Mouse (Mus musculus): Measurements from ENCODE around the gene Lrrc8a. TPM values are rescaled to one million over a fixed set of nuclear protein-coding genes. Genes with fewer than 3 reads are reported as not detected.

The Lrrc8a gene
- polyA plus RNA-seq, 1 experiment from 2014 or later, result 51.7 TPM

DNA sequence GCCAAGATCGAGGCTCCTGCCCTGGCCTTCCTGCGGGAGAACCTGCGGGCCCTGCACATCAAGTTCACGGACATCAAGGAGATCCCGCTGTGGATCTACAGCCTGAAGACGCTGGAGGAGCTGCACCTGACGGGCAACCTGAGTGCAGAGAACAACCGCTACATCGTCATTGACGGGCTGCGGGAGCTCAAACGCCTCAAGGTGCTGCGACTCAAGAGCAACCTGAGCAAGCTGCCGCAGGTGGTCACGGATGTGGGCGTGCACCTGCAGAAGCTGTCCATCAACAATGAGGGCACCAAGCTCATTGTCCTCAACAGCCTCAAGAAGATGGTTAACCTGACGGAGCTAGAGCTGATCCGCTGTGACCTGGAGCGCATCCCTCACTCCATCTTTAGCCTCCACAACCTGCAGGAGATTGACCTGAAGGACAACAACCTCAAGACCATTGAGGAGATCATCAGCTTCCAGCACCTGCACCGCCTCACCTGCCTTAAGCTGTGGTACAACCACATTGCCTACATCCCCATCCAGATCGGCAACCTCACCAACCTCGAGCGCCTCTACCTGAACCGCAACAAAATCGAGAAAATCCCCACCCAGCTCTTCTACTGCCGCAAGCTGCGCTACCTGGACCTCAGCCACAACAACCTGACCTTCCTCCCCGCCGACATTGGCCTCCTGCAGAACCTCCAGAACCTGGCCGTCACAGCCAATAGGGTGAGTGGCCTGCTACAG, 19.3 kb downstream of the Lrrc8a start:
- Histone ChIP-seq H3K36me3 (ENCODE audit: control insufficient read depth, insufficient read depth, low read length) (peaks cover 32% of the 10 kb centered on the region), H3K9ac (ENCODE audit: low read length) (no peak overlapping the region), H3K27me3 (ENCODE audit: control insufficient read depth, insufficient read depth, low read length) (no peaks in the 10 kb centered on the region), H3K4me3 (ENCODE audit: low read depth, low read length) (no peak overlapping the region), H3K9me3 (ENCODE audit: control insufficient read depth, low read length) (no peaks in the 10 kb centered on the region), H3K4me1 (ENCODE audit: control insufficient read depth, insufficient read depth, low read length) (no peaks in the 10 kb centered on the region), H3K4me2 (no peak overlapping the region), H3K27ac (ENCODE audit: low read depth, low read length) (no peak overlapping the region)
- ATAC-seq (ENCODE audit: low FRiP score) (no peak), DNase-seq (ENCODE audit: low spot score, missing footprints) (no peak)
- WGBS, result 97% methylated on average over 30 of the region's 30 CpGs

GRCm38 (mm10) chr2:30257699-30258460, 20.4 kb downstream of the Lrrc8a start:
- DNase-seq (ENCODE audit: low spot score, missing footprints) (no peak), ATAC-seq (ENCODE audit: low FRiP score) (no peak)
- Histone ChIP-seq H3K4me1 (ENCODE audit: control insufficient read depth, insufficient read depth, low read length) (no peaks in the 10 kb centered on the region), H3K4me2 (no peak overlapping the region), H3K27ac (ENCODE audit: low read depth, low read length) (no peak overlapping the region), H3K9ac (ENCODE audit: low read length) (no peak overlapping the region), H3K4me3 (ENCODE audit: low read depth, low read length) (no peak overlapping the region), H3K27me3 (ENCODE audit: control insufficient read depth, insufficient read depth, low read length) (no peaks in the 10 kb centered on the region), H3K36me3 (ENCODE audit: control insufficient read depth, insufficient read depth, low read length) (peaks cover 36% of the 10 kb centered on the region), H3K9me3 (ENCODE audit: control insufficient read depth, low read length) (no peaks in the 10 kb centered on the region)
- 93% methylated on average over 7 of the region's 7 CpGs for WGBS

GRCm38 (mm10) chr2:30258600-30258999, 21.1 kb downstream of the Lrrc8a start:
- DNase-seq (ENCODE audit: low spot score, missing footprints) (no peak), ATAC-seq (ENCODE audit: low FRiP score) (no peak)
- Histone ChIP-seq H3K4me1 (ENCODE audit: control insufficient read depth, insufficient read depth, low read length) (no peaks in the 10 kb centered on the region), H3K9me3 (ENCODE audit: control insufficient read depth, low read length) (no peaks in the 10 kb centered on the region), H3K36me3 (ENCODE audit: control insufficient read depth, insufficient read depth, low read length) (peaks cover 39% of the 10 kb centered on the region), H3K27ac (ENCODE audit: low read depth, low read length) (no peak overlapping the region), H3K27me3 (ENCODE audit: control insufficient read depth, insufficient read depth, low read length) (no peaks in the 10 kb centered on the region), H3K4me2 (no peak overlapping the region), H3K4me3 (ENCODE audit: low read depth, low read length) (no peak overlapping the region), H3K9ac (ENCODE audit: low read length) (no peak overlapping the region)
- 90% methylated on average over 4 of the region's 4 CpGs for WGBS

DNA sequence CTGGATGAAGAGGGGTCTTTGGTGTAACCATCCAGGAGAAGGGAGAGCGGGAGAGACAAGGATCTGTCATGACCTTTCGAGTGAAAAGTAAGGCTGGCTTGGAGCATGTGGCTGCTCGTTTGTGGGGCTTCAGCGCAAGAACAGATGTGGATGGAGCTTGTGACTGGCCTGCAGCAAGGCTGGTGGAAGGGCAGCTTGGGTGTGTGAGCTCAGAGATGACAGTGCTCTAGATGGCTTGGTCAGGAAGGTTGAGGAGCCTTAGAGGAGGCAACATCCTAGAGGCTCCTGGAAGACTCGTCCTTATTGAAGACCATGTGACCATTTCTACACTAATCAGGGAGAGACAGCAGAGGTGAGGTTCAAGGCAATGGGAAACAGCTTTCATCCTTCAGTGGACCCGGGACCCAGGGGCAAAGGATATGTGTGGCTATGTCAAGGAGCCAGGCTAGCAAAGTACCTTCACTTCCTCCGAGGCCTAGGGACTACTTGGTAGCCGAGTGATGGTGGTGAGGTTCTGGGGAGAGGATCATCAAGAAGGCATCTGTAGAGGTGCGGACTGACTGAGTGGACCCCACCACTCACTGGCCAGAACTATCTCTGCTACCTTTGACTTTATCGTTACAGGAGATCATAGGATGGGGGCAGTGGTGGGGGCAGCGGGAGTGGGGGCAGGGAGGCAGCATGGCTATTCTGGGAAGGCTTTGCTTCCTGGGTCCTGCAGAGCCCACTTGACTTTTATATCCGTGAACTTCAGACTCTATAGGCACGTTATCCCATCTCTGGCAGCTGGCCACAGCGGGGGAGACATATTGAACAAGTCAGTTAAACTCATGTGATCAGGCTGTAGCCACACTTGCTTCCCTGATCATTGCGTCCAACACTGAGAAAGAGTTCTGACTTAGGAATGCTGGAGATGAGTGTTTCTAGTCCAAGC, 21.9 kb downstream of the Lrrc8a start:
- no peak overlapping the region for H3K4me2 ChIP-seq
- 93% methylated on average over 15 of the region's 15 CpGs for WGBS
- DNase-seq (ENCODE audit: low spot score, missing footprints) (no peak), ATAC-seq (ENCODE audit: low FRiP score) (no peak)
- no peak overlapping the region for H3K27ac ChIP-seq (ENCODE audit: low read depth, low read length)
- no peaks in the 10 kb centered on the region for H3K27me3 ChIP-seq (ENCODE audit: control insufficient read depth, insufficient read depth, low read length)
- H3K4me3 ChIP-seq (ENCODE audit: low read depth, low read length), result no peak overlapping the region
- no peaks in the 10 kb centered on the region for H3K4me1 ChIP-seq (ENCODE audit: control insufficient read depth, insufficient read depth, low read length)
- H3K9me3 ChIP-seq (ENCODE audit: control insufficient read depth, low read length), result no peaks in the 10 kb centered on the region
- no peak overlapping the region for H3K9ac ChIP-seq (ENCODE audit: low read length)
- peaks cover 45% of the 10 kb centered on the region for H3K36me3 ChIP-seq (ENCODE audit: control insufficient read depth, insufficient read depth, low read length)

GRCm38 (mm10) chr2:30261064-30261736, 23.7 kb downstream of the Lrrc8a start:
- H3K36me3 ChIP-seq (ENCODE audit: control insufficient read depth, insufficient read depth, low read length), result peaks cover 36% of the 10 kb centered on the region
- no peak overlapping the region for H3K9ac ChIP-seq (ENCODE audit: low read length)
- no peak for ATAC-seq (ENCODE audit: low FRiP score)
- H3K27me3 ChIP-seq (ENCODE audit: control insufficient read depth, insufficient read depth, low read length), result no peaks in the 10 kb centered on the region
- DNase-seq (ENCODE audit: low spot score, missing footprints), result no peak
- H3K9me3 ChIP-seq (ENCODE audit: control insufficient read depth, low read length), result no peaks in the 10 kb centered on the region
- H3K4me3 ChIP-seq (ENCODE audit: low read depth, low read length), result no peak overlapping the region
- no peaks in the 10 kb centered on the region for H3K4me1 ChIP-seq (ENCODE audit: control insufficient read depth, insufficient read depth, low read length)
- H3K4me2 ChIP-seq, result no peak overlapping the region
- 92% methylated on average over 4 of the region's 4 CpGs for WGBS
- H3K27ac ChIP-seq (ENCODE audit: low read depth, low read length), result no peak overlapping the region

DNA sequence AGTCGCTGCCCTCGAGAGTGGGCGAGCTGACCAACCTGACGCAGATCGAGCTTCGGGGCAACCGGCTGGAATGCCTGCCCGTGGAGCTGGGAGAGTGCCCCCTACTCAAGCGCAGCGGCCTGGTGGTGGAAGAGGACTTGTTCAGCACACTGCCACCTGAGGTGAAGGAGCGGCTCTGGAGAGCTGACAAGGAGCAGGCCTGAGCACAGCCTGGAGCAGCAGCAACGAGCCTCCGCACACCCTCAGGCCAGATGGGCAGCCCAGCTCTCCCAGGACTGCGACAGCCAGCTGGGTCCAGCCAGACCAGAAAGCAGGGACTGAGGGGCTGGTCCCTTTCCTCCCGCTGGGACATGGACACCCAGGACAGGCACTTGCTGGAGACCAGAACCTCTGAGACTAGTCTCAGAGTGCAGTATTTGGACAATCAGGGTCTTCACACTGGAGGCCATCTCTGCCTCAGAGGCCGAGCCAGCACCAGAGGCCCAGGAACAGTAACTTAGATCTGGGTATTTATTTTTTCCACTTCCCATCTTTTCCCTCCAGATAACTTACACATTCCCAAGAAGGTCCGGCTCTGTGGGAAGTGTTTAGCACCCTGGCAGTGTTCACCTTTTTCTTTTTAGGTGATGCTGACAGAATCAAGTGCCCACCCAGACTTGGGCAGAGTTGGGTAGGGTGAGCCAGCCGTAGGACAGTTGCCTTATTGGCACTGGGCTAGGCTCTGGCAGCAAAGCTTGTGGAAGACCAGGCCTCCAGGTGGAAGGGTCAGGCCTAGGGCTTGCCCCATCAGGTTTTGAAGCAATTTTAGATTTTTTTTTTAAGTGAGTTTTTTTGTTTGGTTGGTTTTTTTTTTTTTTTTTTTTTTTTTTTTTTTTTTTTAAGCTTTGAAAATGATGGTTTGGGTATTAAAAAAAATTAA, 24.7 kb downstream of the Lrrc8a start:
- WGBS, result 93% methylated on average over 18 of the region's 18 CpGs
- peaks cover 27% of the 10 kb centered on the region for H3K36me3 ChIP-seq (ENCODE audit: control insufficient read depth, insufficient read depth, low read length)
- peaks cover 7% of the 10 kb centered on the region for H3K4me1 ChIP-seq (ENCODE audit: control insufficient read depth, insufficient read depth, low read length)
- H3K4me3 ChIP-seq (ENCODE audit: low read depth, low read length), result no peak overlapping the region
- H3K27ac ChIP-seq (ENCODE audit: low read depth, low read length), result no peak overlapping the region; the same call in 1 of the 2 replicates
- H3K9me3 ChIP-seq (ENCODE audit: control insufficient read depth, low read length), result no peaks in the 10 kb centered on the region
- ATAC-seq (ENCODE audit: low FRiP score) (no peak), DNase-seq (ENCODE audit: low spot score, missing footprints) (no peak)
- H3K4me2 ChIP-seq, result no peak overlapping the region
- no peaks in the 10 kb centered on the region for H3K27me3 ChIP-seq (ENCODE audit: control insufficient read depth, insufficient read depth, low read length)
- no peak overlapping the region for H3K9ac ChIP-seq (ENCODE audit: low read length)

DNA sequence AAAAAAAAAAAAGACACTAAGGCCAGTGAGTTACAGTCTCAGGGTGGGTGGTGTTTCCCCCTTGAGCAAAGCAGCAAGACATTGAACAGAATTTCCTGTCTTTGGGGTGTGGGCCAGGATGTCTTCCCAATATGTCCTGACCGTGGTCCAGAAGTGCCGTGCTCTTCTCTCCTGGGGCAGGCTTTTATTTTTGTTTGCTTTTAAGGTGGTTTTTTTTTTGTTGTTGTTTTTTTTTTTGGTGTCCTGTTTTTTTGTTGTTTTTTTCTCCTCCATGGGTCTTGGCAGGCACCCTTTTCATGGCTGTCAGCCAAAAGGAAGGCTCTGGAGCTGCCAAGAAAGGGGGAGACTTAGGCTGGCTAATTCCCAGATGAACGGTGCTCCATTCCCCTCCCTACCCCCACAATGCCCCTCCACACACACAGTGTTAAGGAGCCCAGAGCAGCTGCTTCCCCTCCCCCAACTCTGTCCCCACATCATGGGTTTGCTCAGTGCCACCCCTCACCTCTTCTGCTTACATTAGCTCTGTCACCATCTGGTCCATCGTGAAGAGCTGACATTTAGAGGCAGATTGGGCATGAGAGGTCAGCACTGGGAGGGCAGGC, 25.4 kb downstream of the Lrrc8a start:
- ATAC-seq (ENCODE audit: low FRiP score) (peak; percentile 44; the same call in 1 of the 2 replicates), DNase-seq (ENCODE audit: low spot score, missing footprints) (no peak)
- Histone ChIP-seq H3K9me3 (ENCODE audit: control insufficient read depth, low read length) (no peaks in the 10 kb centered on the region), H3K4me3 (ENCODE audit: low read depth, low read length) (no peak overlapping the region), H3K27ac (ENCODE audit: low read depth, low read length) (no peak overlapping the region), H3K4me1 (ENCODE audit: control insufficient read depth, insufficient read depth, low read length) (peaks cover 7% of the 10 kb centered on the region), H3K9ac (ENCODE audit: low read length) (no peak overlapping the region), H3K36me3 (ENCODE audit: control insufficient read depth, insufficient read depth, low read length) (peaks cover 22% of the 10 kb centered on the region), H3K4me2 (no peak overlapping the region), H3K27me3 (ENCODE audit: control insufficient read depth, insufficient read depth, low read length) (no peaks in the 10 kb centered on the region)
- WGBS, result 79% methylated on average over 4 of the region's 4 CpGs

All from midbrain, embryonic 11.5 days (tissue).